Mouse (Mus musculus) cerebellum, adult 9-11 months (tissue): ENCODE measurements at regions not wholly inside any gene's neighbourhood (a gene's known extent, or its start where the extent isn't known, plus 50 kb on each side); places are given as distances from the start of the nearest gene placed in this dataset.

ENCODE experiments used
- DNase-seq: peaks from one replicate; pipeline ENCODE4 v3.0.0; 2022

DNA sequence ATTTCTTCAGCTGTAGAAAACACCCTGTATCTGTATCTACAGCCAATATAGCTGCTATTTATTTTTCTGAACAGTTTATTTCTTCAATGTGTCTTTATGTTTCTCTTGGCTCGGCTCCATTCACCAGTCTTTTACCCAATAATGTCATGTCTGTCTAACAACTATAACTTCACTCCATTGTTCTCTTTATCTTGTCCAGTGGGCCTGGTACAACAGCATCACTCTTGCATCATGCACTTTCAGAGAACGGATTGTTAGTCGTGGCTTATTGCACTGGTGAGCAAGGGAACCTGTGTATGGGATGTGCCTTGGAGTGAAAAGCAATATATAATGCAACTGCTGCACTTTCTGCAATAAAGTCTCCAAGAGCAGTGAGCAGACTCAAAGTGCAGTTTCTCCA is 299.6 kb upstream of the Marcks start:
- DNase-seq: no peak

DNA sequence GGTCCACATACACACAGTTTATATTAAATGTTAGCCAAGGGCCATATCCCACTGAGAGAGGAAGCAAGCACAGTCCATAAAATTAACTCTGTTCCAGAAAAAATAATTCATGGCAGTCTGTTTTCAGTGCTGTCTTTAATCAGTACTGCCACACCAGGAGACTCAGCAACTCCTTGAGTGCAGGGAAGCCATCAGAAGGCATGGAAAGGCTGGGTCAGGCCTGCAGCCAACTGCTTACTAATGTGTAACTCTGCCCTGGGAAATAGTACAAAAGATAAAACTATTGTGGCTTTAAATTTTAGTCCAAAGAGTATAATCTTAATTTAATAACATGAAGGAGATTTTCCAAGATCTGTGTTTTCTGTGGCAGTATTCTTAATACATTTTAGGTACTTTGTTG is 298.1 kb upstream of the Marcks start:
- DNase-seq: no peak

DNA sequence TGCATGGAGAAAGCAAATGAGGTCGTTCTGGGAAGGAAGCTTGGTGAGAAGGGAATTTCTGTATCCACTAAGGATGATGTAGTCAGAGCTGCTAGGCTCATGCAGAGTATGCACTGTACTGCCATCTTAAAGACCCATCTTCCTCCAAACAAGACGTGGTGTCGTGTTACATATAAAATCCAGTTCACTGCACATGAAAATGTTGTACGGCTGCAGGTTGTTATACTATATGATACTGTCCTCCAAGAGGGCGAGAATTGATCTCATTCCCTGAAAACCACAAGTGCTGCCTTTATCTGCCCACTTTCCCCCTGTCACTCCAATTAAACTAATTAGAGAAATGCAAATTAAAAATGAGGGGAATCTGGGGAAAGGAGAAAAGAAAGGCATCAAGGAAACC is 295.5 kb upstream of the Marcks start:
- DNase-seq: no peak

DNA sequence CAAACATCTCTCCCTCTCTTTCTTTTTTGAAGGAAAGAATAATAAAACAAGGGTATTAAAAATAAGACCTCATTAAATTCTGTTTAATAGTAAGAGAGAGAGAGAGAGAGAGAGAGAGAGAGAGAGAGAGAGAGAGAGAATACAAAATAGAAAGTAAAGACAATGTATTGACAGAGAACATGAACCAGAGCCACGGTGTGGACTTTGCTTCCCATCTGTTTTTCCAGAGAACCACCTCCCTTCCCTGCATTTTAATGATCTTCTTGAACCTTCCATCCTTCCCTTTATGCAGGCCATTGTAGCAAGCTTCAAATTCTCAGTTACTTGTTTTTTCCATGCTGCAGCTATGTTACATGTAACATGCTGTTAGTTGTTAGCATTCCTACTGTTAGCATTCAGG is 284.3 kb upstream of the Marcks start:
- no peak for DNase-seq

DNA sequence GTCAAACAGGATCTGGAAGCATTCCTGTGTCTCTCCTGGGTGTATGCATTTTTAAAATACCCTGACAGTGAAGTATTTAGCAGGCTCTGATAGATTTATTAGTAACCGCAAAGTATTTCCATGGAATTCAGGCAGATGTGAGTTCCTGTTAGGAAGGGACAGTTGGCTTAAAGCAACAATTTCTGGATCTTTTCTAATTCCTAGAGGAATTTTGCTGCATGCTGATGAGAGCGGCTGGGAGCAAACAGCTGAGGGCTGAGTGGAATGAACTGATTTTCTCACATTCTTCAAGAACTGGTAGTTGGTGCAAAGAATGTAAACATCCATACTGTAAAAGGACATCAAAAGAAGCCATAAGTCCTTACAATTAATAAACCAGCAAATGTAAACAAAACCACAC is 283.9 kb upstream of the Marcks start:
- DNase-seq: no peak

DNA sequence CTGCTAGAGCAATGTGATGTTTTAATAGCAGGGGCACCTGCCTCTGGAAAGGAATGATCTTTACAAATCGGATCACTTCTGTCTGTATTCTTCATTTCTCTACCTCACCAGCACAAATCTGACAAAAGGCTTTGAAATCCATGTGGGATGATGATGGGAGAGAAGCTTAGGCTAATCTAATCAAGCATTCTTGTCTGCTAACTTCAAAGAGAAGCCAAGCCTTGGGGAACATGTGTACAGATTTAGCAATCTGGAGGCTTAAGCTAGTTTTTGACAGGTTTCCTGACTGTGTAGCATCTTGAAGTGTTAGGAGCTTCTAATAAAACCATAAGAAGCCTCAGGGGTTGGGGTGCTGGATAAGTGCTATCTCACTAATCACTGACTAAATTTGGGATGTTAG is 277.6 kb upstream of the Marcks start:
- DNase-seq: no peak

DNA sequence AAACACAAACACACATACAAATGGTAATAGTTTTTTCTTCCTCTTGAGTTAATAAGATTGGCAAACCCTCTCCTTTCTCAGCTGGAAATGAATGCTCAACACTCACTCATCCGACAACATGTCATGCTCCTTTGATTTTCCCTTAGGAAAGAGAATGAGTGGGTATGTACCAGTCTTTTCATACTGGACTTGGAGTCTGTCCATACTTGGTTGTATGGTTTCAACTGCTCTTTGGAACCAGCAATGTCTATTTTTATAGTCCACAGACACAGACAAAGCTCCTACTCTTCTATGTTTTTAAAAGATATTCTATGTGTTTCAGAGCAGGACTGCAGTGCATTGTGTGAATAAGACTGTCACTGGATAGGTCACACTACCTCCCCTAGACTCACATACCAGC is 273.7 kb upstream of the Marcks start:
- DNase-seq: no peak

DNA sequence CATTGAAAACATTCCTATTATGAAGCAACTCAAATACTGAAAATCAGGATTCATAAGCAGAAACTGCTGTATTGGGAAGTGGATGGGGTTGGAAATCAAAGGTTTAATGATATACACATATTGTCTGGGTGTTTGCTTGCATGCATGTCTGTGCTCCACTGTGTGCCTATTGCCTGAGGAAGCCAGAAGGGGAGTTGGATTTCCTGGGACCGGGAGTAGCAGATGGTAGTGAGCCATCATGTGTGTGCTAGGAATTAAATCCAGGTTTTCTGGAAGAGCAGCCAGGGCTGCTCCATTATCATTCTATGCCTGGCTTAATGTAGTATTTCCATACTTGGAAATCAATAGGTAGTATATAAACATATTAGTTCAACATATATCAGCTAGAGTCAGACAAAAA is 271.0 kb upstream of the Marcks start:
- DNase-seq: peak; percentile 21

DNA sequence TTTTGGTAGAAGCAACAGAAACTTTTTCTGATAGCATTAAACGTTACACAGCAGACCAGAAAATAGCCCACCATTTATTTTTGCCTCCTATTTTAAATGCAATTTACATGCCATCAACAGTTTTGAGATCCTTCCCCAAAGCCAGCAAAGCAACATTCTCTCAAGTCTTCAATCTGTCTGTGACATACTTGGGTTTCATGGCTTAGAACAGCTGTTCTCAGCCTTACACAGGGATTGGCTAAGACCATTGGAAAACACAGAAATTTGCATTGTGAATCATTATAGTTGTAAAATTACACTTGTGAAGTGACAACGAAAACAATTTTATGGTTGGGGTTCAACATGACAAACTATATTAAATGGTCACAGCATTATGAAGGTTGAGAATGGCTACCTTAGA is 268.8 kb upstream of the Marcks start:
- DNase-seq: no peak

DNA sequence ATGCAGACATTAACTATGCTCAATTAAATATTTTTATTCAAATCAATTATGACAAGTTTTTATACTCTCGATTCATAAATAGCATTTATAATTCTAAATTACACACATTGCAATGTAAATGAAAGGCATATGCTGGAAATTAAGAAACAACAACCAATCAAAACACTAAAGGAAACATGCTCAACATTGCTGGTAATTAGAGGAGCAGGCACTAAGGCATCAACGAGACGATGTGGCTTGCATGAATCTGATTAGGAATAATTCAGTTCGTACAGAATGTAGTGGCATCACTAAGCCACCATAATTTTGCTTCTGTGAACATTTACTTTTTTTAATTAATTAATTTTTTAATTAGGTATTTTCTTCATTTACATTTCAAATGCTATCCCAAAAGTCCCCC is 266.2 kb upstream of the Marcks start:
- no peak for DNase-seq

DNA sequence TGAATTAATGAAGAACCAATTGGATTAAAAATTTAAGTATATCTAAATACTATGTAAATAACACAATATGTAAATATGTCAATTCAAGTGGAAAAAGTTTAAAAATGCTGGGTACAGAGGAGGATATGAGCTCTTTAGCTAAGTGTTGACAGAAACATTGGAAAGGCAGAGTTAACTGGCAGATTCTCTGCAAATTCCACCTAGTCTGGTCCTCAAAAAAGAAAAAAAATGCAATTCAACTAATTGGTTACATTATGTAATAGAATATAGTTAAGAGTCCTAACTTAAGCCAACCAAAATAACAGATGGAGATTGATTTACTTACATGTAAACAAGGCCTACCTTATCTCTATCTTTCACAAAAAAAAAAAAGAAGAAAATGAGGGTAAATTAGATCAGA is 265.7 kb upstream of the Marcks start:
- no peak for DNase-seq

DNA sequence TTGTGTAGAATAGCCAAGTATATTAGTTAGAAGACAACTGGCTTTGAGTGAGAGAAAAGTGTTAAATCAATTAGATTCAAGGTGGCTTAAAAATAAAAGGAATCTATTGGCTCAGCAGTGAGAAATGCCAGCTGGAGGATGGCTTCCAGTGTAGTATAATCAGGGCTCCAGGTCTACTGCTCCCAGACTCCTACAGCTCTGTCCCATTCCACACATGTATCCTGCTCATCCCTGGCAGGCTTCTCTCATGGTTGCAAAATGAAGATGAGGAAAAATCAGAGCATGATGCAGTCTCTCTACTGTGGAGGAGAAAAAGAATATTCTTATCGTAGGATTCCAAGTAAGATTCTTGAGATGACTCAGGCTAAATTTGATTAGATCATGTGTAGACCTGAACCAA is 263.7 kb upstream of the Marcks start:
- DNase-seq: peak; percentile 30

DNA sequence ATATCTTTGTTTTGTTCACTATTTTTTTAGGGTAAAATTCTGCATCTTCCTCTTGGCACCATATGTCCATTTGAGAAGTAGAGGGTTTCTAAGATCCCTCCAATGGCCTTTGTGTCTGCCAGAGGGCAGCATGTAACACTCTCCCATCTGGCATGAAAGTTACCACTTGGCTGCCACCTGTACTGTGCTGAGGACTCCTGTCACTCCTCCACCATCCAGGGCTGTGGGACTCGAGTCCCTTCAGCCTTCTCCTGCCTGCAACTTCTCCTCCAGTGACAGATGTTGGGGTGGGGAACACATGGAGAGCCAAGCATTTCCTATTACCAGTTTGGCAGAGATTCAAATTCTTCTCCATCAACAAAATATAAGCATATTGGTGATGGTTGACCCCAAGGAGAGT is 262.3 kb upstream of the Marcks start:
- peak; percentile 78 for DNase-seq

DNA sequence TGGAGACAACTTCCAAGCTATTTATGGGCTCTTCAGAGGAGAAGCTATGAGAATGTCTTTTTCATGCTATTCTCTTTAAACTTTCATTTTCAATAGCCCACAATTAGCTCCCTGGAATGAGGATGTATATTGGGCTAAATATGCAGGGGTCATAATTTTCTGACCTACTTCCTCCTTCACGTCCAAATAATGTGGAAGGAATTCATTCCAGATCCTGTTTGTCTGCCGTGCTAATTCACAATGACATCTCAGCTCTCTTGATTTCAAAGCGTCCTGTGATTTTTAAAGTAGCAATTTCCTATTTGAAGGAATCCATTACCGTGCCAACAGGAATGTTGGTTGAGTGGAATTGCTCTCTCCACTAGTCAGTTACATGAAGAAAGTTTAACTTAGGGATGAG is 261.7 kb upstream of the Marcks start:
- DNase-seq: peak; percentile 9

DNA sequence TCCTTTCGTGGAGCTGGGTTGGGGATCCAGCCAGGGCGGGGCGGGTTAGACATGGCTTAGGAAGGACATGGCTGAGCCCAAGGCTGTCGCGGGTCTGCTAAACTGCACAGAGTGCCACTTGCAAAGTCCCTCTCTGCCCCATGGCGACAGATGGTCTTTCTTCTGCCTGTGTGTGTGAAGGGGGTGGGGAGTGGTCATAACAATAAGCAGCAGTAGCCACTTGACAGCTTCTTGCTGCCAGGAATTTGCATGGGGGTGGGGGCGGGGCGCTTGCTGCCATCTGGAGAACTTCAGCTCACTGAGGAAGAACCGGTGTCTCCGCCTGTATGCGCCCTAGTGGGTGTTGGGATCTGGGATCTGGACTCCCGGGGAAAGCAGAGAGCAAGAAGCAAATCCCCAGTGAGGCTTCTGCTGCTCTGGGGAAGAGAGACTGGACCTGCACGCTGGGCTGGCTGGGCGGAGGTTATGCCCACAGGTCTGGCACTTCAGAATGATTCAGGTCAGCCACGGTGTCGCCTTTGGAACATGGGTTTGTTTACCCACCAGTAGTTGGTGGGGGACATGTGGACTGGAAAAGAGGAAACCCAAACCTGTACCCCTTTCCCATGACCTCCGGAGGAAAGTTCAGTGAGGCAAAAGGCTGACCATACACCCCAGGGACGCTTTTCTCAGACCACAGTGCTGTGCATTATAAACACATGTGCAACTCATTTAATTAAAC is 258.7 kb upstream of the Marcks start:
- DNase-seq: peak; percentile 79

DNA sequence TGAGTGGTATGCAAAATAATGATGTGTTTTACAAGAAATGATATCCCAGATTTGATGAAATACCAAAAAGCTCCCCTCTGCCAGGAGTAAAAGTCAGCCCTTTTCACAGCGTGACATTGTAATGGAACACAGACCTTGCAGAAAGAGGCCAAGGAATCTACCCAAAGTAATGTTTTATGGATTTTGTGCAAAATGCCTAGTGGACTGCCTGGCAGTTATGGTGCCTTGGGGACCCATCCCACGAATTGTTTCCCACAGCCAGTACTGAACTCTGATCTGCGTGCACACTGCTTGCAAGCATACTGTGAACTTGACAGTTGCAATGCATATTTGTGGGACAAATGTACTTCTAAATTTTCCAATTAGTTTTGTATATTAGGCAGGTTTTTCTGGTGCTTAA is 251.3 kb upstream of the Marcks start:
- DNase-seq: no peak

DNA sequence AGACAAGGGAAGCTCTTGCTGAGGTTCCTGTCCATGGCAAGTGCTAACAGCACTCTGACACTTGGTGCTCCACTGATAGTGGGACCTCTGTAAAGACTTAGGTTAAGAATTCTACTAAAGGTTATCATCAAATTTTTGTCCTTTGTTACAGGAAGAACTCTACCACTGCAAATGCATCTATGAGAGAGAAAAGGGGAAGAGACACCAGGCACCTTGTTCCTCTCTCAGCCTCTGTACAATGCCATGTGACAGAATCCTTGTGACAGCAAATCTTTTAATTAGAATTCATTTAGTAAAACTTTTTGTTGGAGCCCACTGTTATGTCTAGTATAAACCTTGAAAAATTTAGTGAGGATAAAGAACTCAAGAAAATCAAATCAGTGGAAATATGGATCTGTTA is 247.5 kb upstream of the Marcks start:
- DNase-seq: no peak

DNA sequence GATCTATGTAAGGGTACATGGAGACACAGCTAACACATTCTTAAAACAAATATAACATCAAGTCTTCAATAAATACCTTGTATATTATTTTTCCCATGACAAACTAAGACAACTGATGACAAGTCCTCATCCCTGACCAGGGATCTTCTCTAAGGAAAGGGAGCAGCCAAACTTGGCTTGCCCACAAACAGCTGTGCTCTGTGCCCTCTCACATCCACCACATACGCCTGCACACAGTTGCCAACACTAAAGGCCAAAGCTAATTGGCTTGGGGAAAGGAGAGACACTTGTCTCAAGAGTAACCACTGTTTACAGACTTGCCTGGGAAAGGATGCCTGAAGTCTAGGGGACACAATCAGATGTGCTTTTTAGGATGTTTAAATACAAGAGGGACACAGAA is 241.3 kb upstream of the Marcks start:
- no peak for DNase-seq

DNA sequence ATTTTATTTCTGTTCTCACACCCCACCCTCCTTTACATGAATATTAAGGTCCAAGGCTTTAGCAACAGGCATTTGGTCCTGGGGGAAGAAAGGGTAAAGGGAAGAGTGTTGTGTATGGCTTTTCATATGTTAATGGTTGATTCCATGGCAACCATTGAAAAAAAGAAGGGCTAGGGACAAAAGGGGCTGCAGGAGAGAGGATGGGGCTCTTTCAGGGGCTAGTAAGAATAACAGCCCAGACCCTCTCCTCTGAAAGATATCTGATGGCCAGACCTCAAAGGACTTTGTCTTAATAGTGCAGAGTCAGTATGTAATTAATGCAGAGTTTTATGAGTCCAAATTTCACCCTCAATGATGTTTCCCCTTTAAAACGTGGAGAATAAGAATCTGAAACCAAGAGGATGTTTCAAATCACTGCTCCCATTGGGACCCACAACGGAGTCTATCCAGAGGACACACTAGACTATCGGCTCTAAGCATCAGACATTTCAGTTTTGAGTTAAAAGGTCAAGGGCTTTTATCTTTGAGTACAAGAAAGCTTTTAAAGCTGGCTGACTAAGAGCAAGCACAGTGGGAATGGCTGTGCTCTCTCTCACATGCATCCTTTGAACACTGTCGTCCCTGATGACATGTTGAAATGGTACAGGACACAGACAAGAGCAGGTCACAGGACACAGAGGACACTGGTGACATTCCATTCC is 239.4 kb upstream of the Marcks start:
- no peak for DNase-seq

DNA sequence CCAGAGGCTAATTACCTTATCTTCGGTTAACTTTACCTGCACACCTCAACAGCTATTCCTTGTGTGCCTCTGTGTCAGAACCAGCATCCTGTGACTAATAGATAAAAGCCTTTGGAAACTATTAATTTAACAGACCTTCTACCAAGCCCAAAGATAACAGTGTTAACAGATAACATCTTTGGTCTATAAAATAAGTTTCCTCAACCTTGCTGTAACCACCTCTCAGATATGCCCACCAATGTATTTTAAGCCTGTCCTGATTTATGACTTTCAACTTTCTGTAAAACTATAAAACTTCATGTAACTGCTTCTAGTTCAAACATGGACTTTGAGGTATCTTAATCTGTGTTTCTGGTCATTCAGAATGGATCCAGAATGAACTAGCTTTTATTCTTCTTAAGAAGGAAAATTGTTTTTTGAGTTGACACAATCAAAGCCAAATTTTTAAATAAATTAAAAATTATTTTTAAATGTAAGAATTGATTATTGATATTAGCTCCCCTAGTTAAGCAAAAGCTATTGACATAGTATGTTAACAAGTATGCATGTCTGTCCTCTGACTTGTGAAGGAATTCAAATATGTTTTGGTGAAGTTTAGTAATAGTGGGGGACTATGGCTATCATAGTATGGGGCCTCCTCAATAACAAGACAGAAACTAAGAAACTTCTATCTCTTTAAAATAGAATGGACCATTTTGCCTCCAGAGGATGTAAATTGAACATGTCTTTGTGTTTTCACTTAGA is 238.7 kb upstream of the Marcks start:
- no peak for DNase-seq

DNA sequence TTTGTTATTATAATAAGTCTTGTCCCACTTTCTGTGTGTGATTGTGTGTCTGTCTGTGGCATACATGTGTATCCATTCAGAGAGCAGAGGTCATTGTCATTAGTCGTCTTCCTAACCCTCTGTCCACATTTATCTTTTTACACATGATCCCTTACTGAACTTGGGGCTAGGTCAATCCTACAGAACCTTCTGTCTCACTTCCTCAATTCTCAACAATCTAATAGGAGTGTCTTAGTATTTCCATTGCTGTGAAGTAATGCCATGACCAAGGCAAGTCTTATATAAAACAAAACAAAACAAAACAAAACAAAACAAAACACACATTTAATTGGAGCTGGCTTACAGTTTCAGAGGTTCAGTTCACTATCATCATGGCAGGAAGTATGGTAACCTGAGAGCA is 237.5 kb upstream of the Marcks start:
- no peak for DNase-seq

DNA sequence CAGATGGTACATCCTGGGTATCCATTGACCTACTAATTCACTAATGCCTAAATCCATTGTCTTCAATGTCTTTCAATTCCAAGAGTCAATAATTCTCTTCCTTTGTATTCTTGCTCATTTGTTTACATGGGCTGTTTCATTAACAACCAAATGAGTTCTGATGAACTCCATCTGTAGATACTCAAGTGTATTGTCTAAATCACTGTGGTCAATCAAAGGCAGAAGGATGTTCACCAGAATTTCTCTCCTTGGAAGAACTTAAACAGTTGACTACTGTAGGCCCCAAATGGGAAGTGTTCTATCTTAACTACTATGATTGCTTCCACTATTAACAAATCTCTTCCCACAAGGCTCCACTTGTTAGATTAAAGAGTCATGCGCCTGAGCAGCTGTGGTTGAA is 236.9 kb upstream of the Marcks start:
- DNase-seq: no peak

DNA sequence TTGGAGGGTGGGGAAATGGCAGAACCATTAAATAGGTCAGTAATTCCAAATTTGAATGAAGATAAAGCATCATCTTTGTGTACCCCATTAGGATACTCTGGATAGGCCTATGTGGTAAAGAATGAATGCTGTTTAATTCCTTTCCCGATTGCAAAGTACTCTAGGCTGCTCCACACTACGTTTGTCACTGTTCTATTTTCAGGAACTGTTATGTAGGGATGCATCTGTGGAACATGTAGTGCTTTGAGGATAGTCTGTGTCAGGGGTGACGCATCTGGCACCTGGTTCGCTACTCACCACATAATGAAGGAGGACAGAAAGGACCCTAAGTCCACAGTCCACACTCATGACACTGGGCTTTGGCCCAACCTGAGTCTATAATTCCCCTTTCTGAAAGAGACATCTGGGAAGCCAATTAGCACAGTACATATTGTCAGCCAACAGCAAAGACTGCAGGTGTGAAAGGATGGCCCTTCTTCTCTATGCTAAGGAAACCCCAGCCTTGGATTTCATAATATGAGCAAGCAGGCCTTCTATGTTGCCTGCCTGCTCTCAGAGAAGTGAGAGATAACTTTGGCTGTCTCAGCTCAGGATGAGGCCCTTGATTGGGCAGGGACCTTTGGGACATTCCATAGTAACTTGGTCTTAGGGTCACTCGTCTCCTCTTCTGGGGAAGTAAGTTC is 230.4 kb upstream of the Marcks start:
- no peak for DNase-seq

DNA sequence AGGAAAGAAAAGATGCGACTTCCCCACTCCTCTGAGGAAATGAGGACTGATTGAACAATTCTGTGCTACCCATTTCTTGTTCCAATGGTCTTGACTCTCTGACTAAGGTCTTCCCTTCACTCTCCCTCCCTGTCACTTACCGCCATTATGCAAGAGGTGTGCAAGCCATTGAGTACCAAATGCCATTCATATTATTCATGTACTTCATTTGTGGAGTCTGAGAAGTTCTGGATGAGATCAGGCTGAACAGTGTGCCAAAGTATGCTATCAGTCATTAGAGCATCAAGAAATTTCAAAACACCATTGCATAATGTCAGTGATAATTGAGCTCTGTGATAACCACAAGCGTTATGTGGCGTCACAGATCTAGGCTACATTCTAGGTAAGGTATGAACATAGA is 229.1 kb upstream of the Marcks start:
- DNase-seq: no peak
